8 mouse cellular contexts compared by ENCODE assay signal in genomic region chr14:21991856-21992255, GRCm38 (mm10). TPM values are rescaled to one million over a fixed set of nuclear protein-coding genes. Genes with fewer than 3 reads are reported as not detected.
A peak's percentile ranks its signal among the peaks of the same experiment; 100 is the strongest.
DNase-seq lines count a peak whose midpoint lies in the region; ATAC-seq lines count a peak whose summit lies in the region.

No protein-coding gene starts in this region.

- peak overlapping the region; percentile 95 for H3K4me2 ChIP-seq in heart, embryonic 13.5 days
- peak overlapping the region; percentile 81 for H3K4me2 ChIP-seq in embryonic facial prominence, embryonic 14.5 days (ENCODE audit: low read depth, low read length)
- peak overlapping the region; percentile 87 for H3K4me2 ChIP-seq in kidney, embryonic 15.5 days
- H3K4me2 ChIP-seq in neural tube, embryonic 13.5 days, result peak overlapping the region; percentile 91

- no peak overlapping the region for H3K27ac ChIP-seq in heart, embryonic 13.5 days (replicated peaks)
- peak overlapping the region; percentile 89; the same call in 1 of the 2 replicates for H3K27ac ChIP-seq in embryonic facial prominence, embryonic 14.5 days (replicated peaks; ENCODE audit: low read depth, low read length)
- peak overlapping the region; percentile 99 for H3K27ac ChIP-seq in kidney, embryonic 15.5 days
- H3K27ac ChIP-seq in neural tube, embryonic 13.5 days (replicated peaks), result no peak overlapping the region

- intact Hi-C loops in heart, postnatal 36 days (cut with DNase I), result no loop called here

- no peaks in the 10 kb centered on the region for H3K9me3 ChIP-seq in heart, embryonic 13.5 days
- H3K9me3 ChIP-seq in embryonic facial prominence, embryonic 14.5 days (ENCODE audit: control insufficient read depth, low read length), result no peaks in the 10 kb centered on the region
- no peaks in the 10 kb centered on the region for H3K9me3 ChIP-seq in kidney, embryonic 15.5 days (replicated peaks)
- no peaks in the 10 kb centered on the region for H3K9me3 ChIP-seq in neural tube, embryonic 13.5 days

- H3K36me3 ChIP-seq in heart, embryonic 13.5 days, result no peaks in the 10 kb centered on the region
- no peaks in the 10 kb centered on the region for H3K36me3 ChIP-seq in embryonic facial prominence, embryonic 14.5 days (ENCODE audit: control insufficient read depth, insufficient read depth, low read length)
- no peaks in the 10 kb centered on the region for H3K36me3 ChIP-seq in kidney, embryonic 15.5 days
- no peaks in the 10 kb centered on the region for H3K36me3 ChIP-seq in neural tube, embryonic 13.5 days

- WGBS in heart, embryonic 13.5 days, result 30% methylated on average over 5 of the region's 5 CpGs
- WGBS in embryonic facial prominence, embryonic 14.5 days, result 26% methylated on average over 5 of the region's 5 CpGs
- 13% methylated on average over 5 of the region's 5 CpGs for WGBS in kidney, embryonic 15.5 days
- WGBS in neural tube, embryonic 13.5 days, result 13% methylated on average over 5 of the region's 5 CpGs

- no peak for ATAC-seq in heart, embryonic 13.5 days (ENCODE audit: extremely low read depth, insufficient number of reproducible peaks, low FRiP score, low TSS enrichment)
- ATAC-seq in embryonic facial prominence, embryonic 14.5 days (ENCODE audit: low read depth), result no peak
- ATAC-seq in kidney, embryonic 15.5 days (replicated peaks; ENCODE audit: low FRiP score), result no peak
- no peak for ATAC-seq in neural tube, embryonic 13.5 days (ENCODE audit: low read depth)

- H3K4me1 ChIP-seq in heart, embryonic 13.5 days, result peaks cover 59% of the 10 kb centered on the region
- H3K4me1 ChIP-seq in embryonic facial prominence, embryonic 14.5 days (ENCODE audit: control insufficient read depth, insufficient read depth, low read length), result peaks cover 13% of the 10 kb centered on the region; the same call in 1 of the 2 replicates
- H3K4me1 ChIP-seq in kidney, embryonic 15.5 days, result peaks cover 43% of the 10 kb centered on the region
- peaks cover 68% of the 10 kb centered on the region for H3K4me1 ChIP-seq in neural tube, embryonic 13.5 days (replicated peaks)

- H3K27me3 ChIP-seq in heart, embryonic 13.5 days (replicated peaks), result peaks cover 85% of the 10 kb centered on the region
- peaks cover 36% of the 10 kb centered on the region for H3K27me3 ChIP-seq in embryonic facial prominence, embryonic 14.5 days (replicated peaks; ENCODE audit: control insufficient read depth, insufficient read depth, low read length)
- no peaks in the 10 kb centered on the region for H3K27me3 ChIP-seq in kidney, embryonic 15.5 days
- peaks cover 20% of the 10 kb centered on the region; the same call in 1 of the 2 replicates for H3K27me3 ChIP-seq in neural tube, embryonic 13.5 days

- peak overlapping the region; percentile 84; the same call in 1 of the 2 replicates for H3K4me3 ChIP-seq in heart, embryonic 13.5 days
- H3K4me3 ChIP-seq in embryonic facial prominence, embryonic 14.5 days (ENCODE audit: low read depth, low read length), result peak overlapping the region; percentile 84
- peak overlapping the region; percentile 71 for H3K4me3 ChIP-seq in kidney, embryonic 15.5 days (replicated peaks)
- H3K4me3 ChIP-seq in neural tube, embryonic 13.5 days, result peak overlapping the region; percentile 91

- no peak overlapping the region for H3K9ac ChIP-seq in heart, embryonic 13.5 days
- peak overlapping the region; percentile 71; the same call in 1 of the 2 replicates for H3K9ac ChIP-seq in embryonic facial prominence, embryonic 14.5 days (ENCODE audit: low read depth, low read length)
- peak overlapping the region; percentile 59; the same call in 1 of the 2 replicates for H3K9ac ChIP-seq in kidney, embryonic 15.5 days
- peak overlapping the region; percentile 78 for H3K9ac ChIP-seq in neural tube, embryonic 13.5 days

- DNase-seq in heart, postnatal 36 days, result no peak
- DNase-seq in embryonic facial prominence, embryonic 14.5 days (ENCODE audit: low spot score), result no peak
- no peak for DNase-seq in right cerebral cortex, adult 2 months (ENCODE audit: low spot score in 2 of 2)
- no peak for DNase-seq in ovary, postnatal 14 days (ENCODE audit: low spot score)
- DNase-seq in layer of hippocampus, adult 8-10 months (ENCODE audit: low spot score in 2 of 2), result no peak

RNA-seq across cellular contexts. Expression of gene Zfp503, which starts 2.5 kb away (rescaled TPM):
- 3.3 and 4.2 TPM in 2 replicates for polyA plus RNA-seq in heart, embryonic 13.5 days (2015; fragmentation: Nextera tagmentation; extraction: Ambion mirVana)
- total RNA-seq in heart, postnatal 36 days (2021), result 1 to 10 TPM; 1.8 to 2.2 TPM
- polyA plus RNA-seq in embryonic facial prominence, embryonic 14.5 days (2014; fragmentation: Nextera tagmentation; extraction: Ambion mirVana), result 10.6 and 13.6 TPM in 2 replicates
- polyA plus RNA-seq in kidney, embryonic 15.5 days (2015; fragmentation: Nextera tagmentation; extraction: Ambion mirVana), result 37.0 and 39.5 TPM in 2 replicates
- 16.9 and 20.4 TPM in 2 replicates for polyA plus RNA-seq in neural tube, embryonic 13.5 days (2015; fragmentation: Nextera tagmentation; extraction: Ambion mirVana)
- total RNA-seq in layer of hippocampus, adult 8-10 months (2022), result 1 to 10 TPM; 2.5 to 3.4 (median 3.1) TPM

RNA-seq across cellular contexts. Expression of gene Lrmda, which starts 27.7 kb away (rescaled TPM):
- polyA plus RNA-seq in heart, embryonic 13.5 days (2015; fragmentation: Nextera tagmentation; extraction: Ambion mirVana), result 0.43 and 0.60 TPM in 2 replicates
- 1 to 10 TPM; 1.1 to 1.7 TPM for total RNA-seq in heart, postnatal 36 days (2021)
- polyA plus RNA-seq in embryonic facial prominence, embryonic 14.5 days (2014; fragmentation: Nextera tagmentation; extraction: Ambion mirVana), result 0.24 and 0.97 TPM in 2 replicates
- 0.90 and 1.1 TPM in 2 replicates for polyA plus RNA-seq in kidney, embryonic 15.5 days (2015; fragmentation: Nextera tagmentation; extraction: Ambion mirVana)
- polyA plus RNA-seq in neural tube, embryonic 13.5 days (2015; fragmentation: Nextera tagmentation; extraction: Ambion mirVana), result 0.54 TPM in 1 of 2 replicates, not detected in the other
- 1 to 10 TPM in 3 of 4 experiments, under 1 TPM in 1; 0.59 to 4.9 (median 1.8) TPM for total RNA-seq in layer of hippocampus, adult 8-10 months (2022)

Comparison
In these comparisons a context has a peak if more than half of its experiments do, and no peak if none do; other contexts are left out.
1. H3K27ac ChIP-seq: peak in embryonic facial prominence, embryonic 14.5 days (single experiment) and kidney, embryonic 15.5 days (single experiment); none in heart, embryonic 13.5 days (single experiment) and neural tube, embryonic 13.5 days (single experiment).
2. Peak in every context shown above with its lines, with median percentiles within 50 percentile points of each other: H3K4me2 ChIP-seq and H3K4me3 ChIP-seq.